Mouse (Mus musculus): ENCODE results near the gene Tmod3.
"Not testable (repeated sequence)": the region's sequence is repeated elsewhere in the genome, so short reads cannot be mapped to it uniquely, and the experiment has no call there.

DNA sequence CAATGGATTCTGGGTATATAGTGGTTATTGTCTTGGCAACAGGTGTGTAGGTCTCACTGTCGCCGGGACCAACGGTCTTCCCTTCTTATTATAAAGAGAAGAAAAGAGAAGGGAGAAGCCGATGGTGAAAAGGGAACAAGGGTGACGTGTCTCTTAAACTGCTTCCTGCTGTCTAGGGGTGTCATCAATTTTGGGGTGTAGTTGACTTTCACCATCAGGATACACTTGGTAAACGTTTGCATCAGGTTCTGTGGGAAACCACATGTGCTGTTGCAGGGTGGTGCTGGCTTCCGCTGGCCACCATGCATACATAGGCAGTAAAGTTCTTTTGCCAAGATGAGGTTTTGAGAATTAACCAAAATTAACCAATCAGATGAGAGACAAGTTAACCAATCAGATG lies 71.2 kb downstream of the Tmod3 start:
- TF ChIP-seq MYOD1 (IDR thresholded peaks at IDR 0.05; ENCODE audit: control insufficient read depth, insufficient read length, low read depth); USF1 (IDR thresholded peaks at IDR 0.05; ENCODE audit: low read depth): not testable (repeated sequence)

Measured in C2C12 (cell line).